Mouse (Mus musculus) right cerebral cortex, postnatal 14 days (tissue): Measurements from ENCODE around the gene Ssr2.

ENCODE experiments used
- DNase-seq: peaks from one replicate; pipeline ENCODE4 v3.0.0; 2022

The Ssr2 gene

DNA sequence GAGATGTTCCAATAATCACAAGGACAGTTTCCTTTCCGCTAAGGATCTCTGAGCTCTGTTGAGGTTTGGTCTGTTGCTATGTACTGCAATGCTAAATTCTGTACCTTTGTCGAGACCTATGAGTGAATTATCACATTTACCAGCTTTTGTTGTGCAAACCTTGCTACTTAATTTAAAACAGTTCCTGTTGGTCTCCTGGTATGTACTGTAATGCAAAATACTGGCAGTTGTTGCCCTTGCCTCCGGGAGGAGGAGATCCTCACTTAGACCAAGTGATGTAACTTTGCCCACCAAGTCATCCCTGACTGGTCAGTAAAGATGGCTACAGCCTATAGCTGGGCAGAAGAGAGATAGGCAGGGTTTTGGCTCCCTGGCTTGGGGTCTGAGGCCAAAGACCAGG, at the start of gene Ssr2:
Gene Ssr2 (plus strand): TSS at position 337 of the 400 bp plus-strand sequence.
- DNase-seq: no peak

DNA sequence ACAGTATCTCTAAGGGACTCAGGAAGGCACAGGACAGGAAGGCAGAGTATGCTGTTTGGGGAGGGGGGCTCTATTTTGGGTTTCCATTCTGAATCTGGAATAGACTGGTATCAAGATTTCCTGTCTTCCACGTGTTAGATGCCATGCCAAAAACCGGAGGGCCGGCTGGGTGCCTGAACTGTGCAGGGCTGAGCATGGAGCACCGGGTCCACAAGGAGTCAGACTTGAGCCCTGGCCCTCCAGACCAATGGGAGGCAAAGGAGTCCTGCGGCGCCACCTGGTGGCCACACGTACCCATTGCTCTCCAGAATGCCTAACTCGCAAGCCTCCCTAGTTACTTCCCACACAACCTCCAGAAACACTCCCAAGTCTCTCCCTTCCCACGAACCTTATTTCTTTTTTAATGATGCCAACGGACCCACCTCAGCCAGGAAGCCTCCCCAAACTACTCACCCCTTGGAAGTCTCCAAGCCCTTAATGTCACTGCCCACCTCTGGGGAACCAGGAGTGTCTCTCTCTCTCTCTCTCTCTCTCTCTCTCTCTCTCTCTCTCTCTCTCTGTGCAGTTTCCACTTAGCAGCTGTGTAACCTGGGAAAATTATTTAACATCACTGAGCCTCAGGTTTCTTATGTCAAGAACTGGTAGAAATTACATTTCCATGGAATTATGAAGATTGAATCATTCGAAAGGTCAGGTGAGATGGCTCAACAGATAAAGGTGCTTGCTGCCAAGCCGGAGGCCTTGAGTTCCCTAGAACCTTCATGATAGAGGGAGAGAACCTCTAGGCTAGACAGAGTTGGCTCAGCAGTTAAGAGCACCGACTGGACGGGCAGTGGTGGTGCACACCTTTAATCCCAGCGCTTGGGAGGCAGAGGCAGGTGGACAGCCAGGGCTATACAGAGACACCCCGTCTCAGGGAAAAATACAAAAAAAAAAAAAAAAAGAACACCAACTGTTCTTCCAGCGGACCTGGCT, 49.2 kb upstream of the Ssr2 start:
- peak; percentile 85 for DNase-seq

DNA sequence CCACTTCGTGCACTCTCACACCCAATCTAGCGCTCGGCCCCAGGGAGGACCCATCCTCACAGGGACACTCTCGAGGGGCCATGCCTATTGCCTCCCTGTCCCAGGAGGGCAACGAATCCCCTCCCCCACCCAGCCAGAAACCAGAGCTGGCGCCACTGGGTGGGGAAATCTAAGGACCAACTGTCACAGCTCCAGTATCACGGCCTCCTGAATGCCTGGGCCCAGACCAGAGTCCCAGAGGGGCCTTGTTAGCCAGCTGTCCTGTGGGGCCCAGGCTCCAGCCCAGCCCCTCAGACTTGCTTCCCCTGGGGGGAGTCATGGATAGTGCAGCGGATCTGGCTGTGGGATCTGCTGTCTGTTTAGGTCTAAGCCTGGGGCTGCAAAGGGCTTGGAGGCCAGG, 48.1 kb upstream of the Ssr2 start:
- DNase-seq: no peak

DNA sequence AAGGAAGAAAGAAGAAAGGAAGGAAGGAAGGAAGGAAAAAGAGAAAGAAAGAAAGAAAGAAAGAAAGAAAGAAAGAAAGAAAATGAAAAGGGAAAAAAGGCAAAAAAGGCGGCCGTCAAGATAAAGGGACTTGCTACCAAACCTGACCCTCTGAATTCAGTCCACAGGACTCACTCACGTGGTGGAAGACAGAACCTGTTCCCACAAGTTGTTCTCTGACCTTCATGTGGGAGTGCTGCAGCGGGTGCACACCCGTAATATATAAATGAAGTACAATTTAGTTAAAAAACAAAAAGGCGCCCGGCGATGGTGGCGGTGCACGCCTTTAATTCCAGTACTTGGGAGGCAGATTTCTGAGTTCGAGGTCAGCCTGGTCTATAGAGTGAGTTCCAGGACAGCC, 47.0 kb upstream of the Ssr2 start:
- no peak for DNase-seq

GRCm38 (mm10) chr3:88529204-88530000, 46.3 kb upstream of the Ssr2 start:
- DNase-seq: no peak

- no peak for DNase-seq
These were observed 45.4 kb upstream of the Ssr2 start for GRCm38 (mm10) chr3:88530082-88530864.

DNA sequence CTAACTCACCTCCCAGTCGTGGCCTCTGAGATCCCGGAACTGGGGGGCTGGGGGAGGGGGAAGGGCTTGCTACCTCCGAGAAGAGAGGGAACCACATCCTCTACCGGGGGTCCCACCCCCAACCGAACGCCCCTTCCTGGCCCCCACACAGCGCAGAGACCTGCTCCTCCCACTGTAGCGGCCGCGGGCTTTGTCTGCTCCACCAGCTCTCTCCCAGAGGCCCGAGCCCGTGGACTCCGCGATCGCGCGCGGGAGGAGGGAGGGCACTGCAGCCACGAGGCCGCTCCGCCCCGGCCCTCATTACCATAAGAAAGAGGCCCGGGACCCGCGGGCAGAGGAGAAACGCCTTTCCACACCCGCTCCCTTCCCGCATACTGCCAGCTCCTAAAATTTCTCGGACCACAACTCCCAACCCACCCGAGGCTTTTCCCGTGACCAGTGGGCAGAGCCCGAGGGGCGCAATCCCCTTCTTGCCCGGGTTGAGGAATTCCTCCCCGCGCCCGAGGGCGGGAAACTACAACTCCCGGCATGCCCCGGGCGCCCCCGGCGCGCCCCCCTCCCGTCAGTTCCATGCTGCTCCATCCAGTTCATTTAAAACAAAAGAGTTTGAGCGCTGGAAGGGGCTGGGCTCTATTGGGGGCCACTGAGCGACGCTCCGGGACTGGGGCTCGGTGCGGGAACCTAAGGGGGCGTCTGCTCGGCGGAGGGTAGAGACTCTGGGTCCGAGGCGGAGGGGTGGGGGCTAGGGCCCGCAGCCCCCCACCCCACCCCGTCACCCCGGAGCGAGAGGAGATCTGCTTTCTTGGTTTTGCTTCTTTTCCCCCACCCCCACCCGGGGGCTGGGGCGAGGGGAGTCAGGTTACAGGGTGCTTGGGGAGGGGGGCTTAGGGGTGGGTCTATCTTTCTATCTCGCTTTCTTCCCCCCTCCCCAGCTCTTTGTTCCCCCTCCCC, 44.1 kb upstream of the Ssr2 start:
- peak; percentile 86 for DNase-seq

DNA sequence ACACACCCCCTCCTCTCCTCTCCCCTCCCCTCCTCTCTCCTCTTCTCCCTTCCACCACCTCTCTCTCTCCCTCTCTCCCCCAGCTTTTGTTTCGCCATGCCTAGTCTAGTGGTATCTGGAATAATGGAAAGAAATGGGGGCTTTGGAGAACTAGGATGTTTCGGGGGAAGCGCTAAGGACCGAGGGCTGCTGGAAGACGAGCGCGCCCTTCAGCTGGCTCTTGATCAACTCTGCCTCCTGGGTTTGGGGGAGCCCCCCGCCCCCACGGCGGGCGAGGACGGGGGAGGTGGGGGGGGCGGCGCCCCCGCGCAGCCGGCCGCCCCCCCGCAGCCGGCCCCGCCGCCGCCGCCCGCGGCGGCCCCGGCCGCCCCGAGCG, 43.4 kb upstream of the Ssr2 start, which contains the start of gene Mex3a:
Gene Mex3a (plus strand): TSS at position 97 of the 376 bp plus-strand sequence.
- DNase-seq: no peak

GRCm38 (mm10) chr3:88532689-88533511, 42.8 kb upstream of the Ssr2 start:
- DNase-seq: no peak

DNA sequence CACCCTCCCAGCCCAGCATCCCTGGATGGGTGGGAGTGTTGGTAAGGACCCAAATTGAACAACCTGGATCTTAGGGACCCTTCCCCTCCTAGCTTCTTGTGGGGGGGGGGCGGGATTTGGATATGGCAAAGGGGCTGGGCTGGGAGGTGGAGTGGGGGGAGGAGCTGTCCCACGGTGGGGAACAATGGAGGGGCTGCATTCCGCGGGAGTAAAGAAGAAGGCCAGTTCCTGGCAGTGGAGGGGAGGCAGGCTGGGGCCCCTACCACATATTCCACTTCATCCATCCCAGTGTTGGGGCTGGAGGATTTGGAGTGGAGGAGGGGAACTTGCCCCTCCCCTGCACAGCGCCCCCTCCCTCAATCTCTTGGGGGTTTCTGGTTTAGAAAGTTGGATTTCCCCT, 42.0 kb upstream of the Ssr2 start:
- DNase-seq: no peak

DNA sequence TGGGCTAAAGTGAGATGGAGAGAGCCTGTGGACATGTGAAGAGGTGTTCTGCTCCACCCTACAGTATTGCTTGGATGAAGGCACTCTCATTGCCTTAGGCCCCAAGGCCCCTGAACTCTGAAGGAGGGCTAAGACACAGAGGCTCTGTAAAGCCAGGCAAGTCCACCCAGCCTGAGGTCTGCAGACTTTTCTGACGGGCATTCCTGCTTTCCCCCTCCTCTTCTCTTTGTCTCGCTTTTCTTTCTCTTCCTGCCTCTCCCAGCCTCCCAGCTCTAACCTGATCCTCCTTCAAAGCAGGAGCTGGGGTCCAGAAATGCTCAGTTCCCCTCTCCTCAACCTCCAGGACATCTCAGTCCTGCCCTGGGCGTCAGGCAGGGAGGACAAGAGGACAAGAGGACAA, 40.7 kb upstream of the Ssr2 start:
- DNase-seq: no peak

DNA sequence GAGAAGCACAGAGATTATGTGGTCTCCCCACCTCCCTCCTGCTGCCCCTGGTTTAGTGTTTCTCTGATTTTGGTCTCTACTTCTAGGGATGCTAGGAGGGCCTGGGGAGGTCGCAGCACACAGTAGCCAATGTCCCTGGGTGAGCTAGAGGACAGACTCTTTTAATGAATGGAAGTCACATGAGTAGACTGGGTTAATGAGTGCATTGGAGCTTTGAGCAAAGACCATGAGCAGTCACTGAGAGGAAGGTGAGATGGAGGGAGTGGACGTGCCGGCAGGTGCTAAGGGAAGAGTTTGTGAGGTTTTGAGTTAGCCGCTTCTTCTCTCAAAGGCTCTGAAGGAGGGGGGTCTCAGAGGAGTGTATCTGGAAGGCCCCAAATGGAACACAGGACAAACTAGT, 40.1 kb upstream of the Ssr2 start:
- DNase-seq: no peak

DNA sequence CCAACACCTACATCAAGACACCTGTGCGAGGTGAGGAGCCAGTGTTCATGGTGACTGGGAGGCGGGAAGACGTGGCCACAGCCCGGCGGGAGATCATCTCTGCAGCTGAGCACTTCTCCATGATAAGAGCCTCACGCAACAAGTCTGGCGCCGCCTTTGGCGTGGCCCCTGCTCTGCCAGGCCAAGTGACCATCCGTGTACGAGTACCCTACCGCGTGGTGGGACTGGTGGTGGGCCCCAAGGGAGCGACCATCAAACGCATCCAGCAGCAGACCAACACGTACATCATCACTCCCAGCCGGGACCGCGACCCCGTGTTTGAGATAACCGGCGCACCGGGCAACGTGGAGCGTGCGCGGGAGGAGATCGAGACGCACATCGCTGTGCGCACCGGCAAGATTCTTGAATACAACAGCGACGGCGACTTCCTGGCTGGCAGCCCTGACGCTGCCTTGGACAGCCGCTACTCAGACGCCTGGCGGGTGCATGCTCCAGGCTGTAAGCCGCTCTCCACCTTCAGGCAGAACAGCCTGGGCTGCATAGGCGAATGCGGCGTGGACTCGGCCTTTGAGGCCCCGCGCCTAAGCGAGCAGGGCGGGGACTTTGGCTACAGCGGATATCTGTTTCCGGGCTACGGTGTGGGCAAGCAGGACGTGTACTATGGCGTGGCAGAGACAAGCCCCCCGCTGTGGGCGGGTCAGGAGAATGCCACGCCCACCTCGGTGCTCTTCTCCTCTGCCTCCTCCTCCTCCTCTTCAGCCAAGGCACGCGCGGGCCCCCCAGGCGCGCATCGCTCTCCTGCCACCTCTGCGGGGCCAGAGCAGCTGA, 39.4 kb upstream of the Ssr2 start:
- DNase-seq: peak; percentile 69

DNA sequence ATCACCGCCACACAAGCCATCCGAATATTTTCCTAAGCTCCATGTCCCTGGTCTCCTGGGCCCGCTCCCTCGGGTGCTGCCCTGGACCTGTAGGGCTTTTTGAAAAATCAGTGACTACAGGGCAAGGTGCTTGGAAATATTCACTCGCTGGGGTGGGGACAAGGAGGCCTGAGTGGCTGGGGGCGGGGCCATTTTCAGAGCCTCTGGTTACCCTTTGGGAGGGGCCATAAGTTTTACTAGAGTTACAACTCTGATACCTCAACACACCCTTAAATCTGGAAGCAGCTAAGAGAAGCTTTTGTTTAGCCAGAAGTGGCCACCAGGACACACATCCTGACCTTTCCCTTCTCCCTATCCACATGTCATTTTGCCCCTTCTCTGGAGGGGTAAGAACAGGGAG, 38.5 kb upstream of the Ssr2 start:
- no peak for DNase-seq

DNA sequence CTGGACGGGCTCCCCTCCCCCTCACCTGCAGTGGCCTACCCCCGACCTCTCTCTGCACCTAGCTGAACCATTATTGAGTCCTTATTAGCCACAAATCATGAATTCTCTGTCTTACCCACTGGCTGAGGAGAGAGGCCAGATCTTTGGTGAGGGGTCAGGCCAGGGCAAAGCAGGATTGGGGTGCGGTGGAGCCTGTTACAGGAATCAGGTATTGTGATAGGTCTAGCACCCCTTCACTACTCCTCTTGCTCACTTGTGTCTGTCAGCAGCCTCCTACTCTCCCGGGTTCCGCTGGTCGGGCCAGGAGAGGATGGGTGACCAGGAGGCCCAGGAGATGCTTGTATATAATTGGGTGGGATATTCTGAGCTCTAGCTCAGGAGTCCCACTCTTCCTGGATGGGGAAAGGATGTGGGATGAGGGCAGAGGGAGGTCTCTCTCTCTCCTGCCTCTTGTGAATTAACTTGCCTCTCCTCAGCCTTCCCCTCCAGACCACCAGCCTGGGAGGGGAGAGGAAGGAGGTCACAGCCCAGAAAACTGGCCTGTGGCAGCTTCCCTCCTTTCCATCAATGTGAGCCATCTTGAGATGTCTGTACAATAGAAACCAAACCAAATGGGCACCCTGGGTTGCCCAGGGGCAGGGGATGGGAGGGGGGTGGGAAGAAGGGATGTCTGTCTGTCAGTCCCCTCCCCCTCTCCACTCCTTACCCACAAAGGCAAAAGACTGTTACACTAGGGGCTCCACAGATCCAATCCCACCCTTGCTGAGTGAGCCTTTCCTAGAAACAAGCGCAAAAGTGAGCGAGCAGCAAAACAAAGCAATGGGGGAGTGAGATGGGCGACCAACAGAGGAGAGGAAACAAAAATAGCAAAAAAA, 37.2 kb upstream of the Ssr2 start:
- DNase-seq: no peak

- DNase-seq: no peak
These were observed 36.3 kb upstream of the Ssr2 start for GRCm38 (mm10) chr3:88539397-88539796.

DNA sequence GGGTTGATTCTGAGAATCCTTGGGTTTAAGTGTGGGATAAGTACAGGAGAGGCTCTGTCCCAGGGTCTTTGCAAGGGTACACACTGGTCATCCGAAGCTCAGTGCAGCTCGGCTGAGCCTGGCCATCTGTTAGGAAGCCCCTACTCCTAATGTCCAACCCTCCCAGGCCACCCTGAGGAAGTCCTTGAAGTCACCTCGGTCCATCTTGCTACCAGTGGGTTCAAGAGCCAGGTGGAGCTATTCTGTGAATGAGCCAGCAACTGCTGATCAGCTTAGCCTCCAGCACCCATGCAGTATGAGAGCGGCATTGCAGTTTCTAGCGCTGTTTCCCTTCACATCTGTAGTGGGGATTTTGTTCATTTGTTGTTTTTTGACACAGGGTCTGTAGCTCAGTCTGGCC, 35.6 kb upstream of the Ssr2 start:
- no peak for DNase-seq

DNA sequence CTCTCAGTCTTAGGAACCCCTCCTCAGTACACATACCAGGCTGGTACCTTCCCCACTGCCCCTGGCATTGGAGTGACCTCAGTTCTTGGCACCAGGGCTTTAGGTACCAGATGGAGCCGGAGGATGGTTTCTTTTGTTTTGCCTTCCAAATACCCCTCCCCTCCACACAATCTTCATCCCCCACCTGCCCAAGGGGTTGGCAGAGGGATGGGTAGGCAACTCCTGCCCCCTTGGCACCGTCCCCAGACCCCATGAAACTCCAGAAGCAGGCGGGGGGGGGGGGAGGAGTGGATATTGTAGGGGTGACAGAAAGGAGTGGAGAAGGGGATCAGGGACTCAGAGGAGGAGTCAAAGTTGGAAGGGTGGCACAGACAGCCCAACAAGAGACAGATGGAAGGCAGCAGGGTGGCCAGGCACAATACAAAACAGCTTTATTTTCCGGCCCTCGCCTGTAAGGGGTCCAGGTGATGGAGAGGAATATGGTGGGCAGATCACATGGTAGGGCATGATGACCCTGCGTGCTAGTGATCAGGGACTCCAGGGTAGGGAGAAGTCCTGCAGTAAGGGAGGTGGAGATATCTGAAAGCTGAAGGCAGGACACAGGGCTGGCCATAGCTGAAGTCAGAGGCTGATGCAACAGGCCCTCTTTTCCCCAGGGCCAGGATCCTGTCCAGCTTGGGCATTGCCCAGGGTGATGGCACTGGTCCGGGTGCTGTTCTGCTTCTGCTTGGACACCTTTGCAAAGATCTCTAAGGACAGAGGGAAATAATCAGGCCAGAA, 33.9 kb upstream of the Ssr2 start:
- DNase-seq: no peak
